Mouse (Mus musculus): ENCODE data around the gene Sema7a.

The Sema7a gene

DNA sequence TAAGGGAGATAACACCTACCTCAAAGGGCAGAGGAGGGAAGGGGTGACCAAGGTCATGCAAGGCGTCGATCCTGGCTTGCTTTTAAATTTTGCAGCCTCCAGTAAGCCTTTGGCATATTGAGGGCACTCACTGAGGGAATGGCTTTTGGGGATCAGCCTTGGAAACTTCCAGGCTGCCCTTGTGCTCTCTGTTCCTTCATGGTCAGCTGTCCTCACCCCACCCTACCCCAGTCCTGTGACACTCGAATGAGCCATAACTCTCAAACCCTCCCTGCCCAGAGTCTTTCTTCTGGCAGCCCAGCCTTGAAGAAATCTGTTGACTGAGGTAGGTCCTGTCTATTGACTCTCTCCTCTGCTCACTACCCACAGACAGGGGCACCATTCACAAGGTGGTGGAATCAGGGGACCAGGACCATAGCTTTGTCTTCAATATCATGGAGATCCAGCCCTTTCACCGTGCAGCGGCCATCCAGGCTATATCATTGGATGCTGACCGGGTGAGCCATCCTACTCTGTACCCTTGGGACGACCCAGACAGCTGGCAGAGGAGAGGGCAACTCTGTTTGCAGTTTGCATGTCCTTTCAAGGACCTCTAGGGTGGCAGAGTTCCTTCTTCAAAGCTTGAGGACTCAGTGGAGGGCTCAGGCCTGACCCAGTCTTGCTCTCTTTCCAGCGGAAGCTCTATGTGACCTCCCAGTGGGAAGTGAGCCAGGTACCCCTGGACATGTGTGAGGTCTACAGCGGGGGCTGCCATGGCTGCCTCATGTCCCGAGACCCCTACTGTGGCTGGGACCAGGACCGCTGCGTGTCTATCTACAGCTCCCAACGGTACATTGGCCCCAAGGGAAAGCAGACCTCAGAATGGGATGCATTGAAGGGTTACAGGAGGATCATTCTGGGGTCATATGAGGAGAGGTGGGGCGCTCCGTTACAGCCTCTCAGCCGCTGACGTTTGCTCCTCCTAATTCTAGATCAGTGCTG is 20.3 kb downstream of the Sema7a start:
- no peak for DNase-seq (ENCODE audit: low spot score)

GRCm38 (mm10) chr9:57961226-57961625 is 21.3 kb downstream of the Sema7a start:
- DNase-seq (ENCODE audit: low spot score): no peak

DNA sequence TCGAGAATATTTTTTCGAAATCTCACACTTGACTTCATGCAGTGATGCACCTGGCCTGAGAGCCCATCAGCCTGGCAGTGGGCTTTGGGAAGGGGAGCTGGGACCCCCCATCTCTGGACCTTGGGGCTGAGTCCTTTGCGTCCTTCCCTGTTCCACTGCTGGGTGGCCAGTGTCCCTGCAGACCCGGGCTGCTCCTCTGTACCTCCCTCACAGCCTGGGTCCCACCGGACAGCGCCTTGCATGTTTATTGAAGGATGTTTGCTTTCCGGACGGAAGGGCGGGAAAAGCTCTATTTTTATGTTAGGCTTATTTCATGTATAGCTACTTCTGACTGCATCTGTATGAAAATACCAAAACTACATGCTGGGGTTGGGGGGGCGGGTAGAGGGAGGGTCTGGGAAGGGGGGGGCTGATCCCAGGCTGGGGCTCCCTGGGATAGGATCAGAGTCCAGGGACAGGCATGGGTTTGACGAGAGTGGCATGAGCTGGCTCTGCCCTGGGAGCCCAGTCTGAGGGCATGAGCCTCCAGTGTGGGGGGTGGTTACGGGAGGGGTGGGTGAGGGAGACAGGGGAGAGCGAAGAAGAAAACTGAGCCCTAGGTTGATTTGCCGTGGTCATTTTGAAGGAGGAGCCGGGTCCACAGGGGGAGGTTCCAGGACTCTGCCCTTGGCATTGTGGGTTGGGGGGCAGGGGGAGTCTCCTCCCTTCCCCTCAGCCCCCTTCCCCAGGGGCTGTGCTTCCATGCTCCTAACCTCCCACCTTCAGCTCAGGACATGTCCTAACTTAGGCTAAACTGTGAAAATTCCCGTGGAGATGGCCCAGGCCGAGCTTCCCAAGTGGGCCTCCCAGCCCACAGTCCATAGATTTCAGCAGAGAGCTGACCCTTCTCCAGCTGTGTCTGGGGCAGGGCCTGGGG is 22.2 kb downstream of the Sema7a start:
- DNase-seq (ENCODE audit: low spot score): no peak

DNA sequence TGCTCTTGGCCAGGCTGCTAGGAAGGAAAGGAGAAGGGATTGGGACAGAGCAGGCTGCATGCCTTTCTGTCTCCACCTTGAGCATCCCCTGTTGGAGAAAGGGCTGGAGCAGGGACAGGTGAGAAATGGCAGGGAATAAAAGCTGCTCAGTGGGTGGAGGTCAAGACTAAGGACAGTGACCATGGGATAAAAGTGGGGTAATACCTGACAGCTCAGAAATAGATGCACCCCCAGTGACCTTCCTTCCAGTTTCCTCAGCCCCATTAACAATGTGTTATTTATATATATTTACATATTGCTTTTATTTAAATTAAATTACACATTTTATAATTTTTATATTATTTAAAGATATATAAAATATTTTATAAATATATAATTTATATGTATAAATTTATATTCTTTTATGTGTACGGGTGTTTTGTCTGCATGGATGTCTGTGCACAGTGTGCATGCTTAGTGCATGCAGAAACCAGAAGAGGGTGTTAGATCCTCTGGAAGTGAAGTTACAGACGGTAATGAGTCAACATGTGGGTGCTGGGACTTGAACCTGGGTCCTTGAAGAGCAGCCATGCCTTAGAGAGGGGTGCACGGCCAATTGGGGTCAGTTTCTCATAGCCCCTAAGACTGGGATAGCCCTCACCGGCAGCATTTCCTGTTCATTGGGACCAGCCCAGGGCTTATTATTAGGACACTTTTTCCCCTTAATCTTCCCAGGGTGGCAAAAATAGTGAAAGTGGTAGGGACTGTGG is 23.5 kb downstream of the Sema7a start:
- DNase-seq (ENCODE audit: low spot score): no peak

GRCm38 (mm10) chr9:57963998-57964395 is 24.1 kb downstream of the Sema7a start:
- DNase-seq (ENCODE audit: low spot score): no peak

- no peak for DNase-seq (ENCODE audit: low spot score)
Measured at GRCm38 (mm10) chr9:57964528-57965250, 24.8 kb downstream of the Sema7a start.

- DNase-seq (ENCODE audit: low spot score): no peak
Measured at GRCm38 (mm10) chr9:57965281-57966185, 25.6 kb downstream of the Sema7a start.

- DNase-seq (ENCODE audit: low spot score): peak; percentile 37
Measured at GRCm38 (mm10) chr9:57967237-57967960, 27.5 kb downstream of the Sema7a start.

GRCm38 (mm10) chr9:57968166-57968771 is 28.4 kb downstream of the Sema7a start:
- DNase-seq (ENCODE audit: low spot score): no peak

DNA sequence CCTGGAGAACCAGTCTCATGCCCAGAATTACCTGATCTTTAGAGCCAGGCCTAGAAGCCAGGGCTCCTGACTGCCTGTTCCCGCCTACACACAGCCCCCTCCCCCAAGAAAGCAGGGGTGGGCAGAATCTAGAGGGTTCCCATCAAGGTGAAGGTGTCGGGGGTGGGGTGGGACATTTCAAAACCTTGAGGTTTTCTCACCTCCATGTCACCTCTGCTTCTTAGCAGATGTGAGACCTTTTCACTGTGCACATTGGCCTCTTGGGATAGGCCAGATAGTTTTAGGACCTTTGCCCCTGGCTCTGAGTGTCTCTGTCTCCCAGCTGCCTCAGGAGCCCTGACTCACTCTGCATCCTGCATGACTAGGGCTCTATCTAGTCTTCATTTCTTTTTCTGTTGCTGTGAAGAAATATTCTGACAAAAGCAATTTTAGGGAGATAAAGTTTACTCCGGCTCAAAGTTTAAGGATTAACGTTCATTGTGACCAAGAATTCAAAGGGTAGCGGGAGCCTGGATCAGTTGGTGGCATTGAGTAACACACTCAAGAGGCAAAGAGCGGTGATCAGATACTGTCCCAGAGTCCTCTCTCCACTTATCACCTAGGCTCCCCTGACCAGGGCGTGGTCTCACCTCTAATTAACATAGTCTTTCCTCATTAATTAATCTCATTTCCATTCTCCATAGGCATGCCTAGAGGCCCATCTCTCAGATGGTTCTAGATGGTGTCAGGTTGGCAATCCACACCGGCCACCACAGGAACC is 29.1 kb downstream of the Sema7a start:
- no peak for DNase-seq (ENCODE audit: low spot score)

- DNase-seq (ENCODE audit: low spot score): no peak
Measured at GRCm38 (mm10) chr9:57969736-57970495, 30.0 kb downstream of the Sema7a start.

DNA sequence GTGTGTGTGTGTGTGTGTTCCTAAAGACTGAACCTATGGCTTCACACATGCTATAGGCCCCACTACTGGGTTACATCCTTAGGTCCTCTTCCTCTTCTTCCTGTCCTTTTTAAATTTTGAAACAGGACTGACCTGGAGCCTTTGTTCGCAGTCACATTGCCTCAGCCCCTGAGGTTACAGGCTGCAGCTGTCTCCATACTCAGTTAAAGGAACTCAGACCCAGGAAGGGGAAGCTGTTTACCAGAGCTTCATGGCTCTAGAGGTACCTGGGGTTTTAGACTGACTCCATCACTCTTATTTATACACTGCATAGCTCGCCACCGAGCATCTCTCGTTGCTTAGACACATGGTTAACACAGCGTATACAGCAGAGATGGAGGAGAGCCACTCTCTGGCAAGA is 31.5 kb downstream of the Sema7a start:
- no peak for DNase-seq (ENCODE audit: low spot score)

- DNase-seq (ENCODE audit: low spot score): no peak
Measured at GRCm38 (mm10) chr9:57972141-57972591, 32.3 kb downstream of the Sema7a start.

- no peak for DNase-seq (ENCODE audit: low spot score)
Measured at GRCm38 (mm10) chr9:57972776-57973439, 33.0 kb downstream of the Sema7a start.

DNA sequence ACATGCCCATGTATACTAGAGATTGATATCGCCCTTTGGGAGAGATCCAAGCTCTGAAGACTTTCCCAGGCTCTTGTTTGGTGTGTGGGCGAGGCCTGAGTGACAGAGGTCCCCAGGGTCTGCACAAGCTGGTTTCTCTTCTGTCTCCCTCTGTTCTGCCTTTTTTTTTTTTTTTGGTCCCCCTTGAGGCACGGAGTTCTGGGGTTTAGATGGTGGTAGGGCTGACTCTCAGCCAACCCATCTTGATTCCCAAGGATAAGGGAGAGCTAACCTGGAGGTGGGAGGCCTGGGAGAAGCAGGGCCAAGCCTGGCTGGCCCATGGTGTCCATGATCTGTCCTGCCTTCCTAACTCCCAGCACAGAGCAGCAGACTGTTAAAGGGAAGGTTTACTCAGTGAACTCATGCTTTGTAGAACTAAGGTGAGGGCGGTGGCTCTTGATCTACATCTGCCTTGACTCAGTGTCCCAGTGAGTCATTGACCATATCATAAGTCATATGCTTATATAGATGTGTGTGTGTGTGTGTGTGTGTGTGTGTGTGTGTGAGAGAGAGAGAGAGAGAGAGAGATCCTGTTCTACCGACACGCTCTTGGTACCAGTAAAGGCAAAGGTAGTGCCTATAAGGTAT is 33.6 kb downstream of the Sema7a start:
- no peak for DNase-seq (ENCODE audit: low spot score)

- no peak for DNase-seq (ENCODE audit: low spot score)
Measured at GRCm38 (mm10) chr9:57974221-57974620, 34.3 kb downstream of the Sema7a start.

All from ovary, postnatal 14 days (tissue).